Mouse (Mus musculus) bone marrow macrophage, adult 2 months (primary cell): ENCODE measurements at regions not wholly inside any gene's neighbourhood (a gene's known extent, or its start where the extent isn't known, plus 50 kb on each side); places are given as distances from the start of the nearest gene placed in this dataset.

Experiments
- CTCF ChIP-seq: IDR thresholded peaks from 2 replicates; pipeline ENCODE4 v1.5.1; 2012; ENCODE audit warnings: low read depth, mild to moderate bottlenecking, low read length, moderate library complexity
- POLR2A ChIP-seq: IDR thresholded peaks from 2 replicates; pipeline ENCODE4 v1.6.1; 2012; ENCODE audit warnings: mild to moderate bottlenecking, low read depth, low read length, borderline replicate concordance

- TF ChIP-seq CTCF: no peak
- TF ChIP-seq POLR2A: no peak
Observed at GRCm38 (mm10) chr19:35101244-35101643, 179.1 kb downstream of the Kif20b start.
